Mouse (Mus musculus) right cerebral cortex, adult 2 months (tissue): ENCODE results near the gene 2310034G01Rik.

Experiments used
- DNase-seq, 2 experiments: peaks; one replicate each; pipeline ENCODE4 v3.0.0; 2021 to 2022; ENCODE audit warnings: low spot score in 2 of 2

2310034G01Rik gene

GRCm38 (mm10) chr19:46350168-46350932, at the start of gene 2310034G01Rik:
2310034G01Rik (minus strand) TSS chr19:46350302.
- DNase-seq, result no peak

- DNase-seq, result no peak
Measured at GRCm38 (mm10) chr19:46399886-46400285, 49.8 kb upstream of the 2310034G01Rik start.

- DNase-seq, result no peak
Measured at GRCm38 (mm10) chr19:46399372-46399771, 49.3 kb upstream of the 2310034G01Rik start.

GRCm38 (mm10) chr19:46398401-46398800, 48.3 kb upstream of the 2310034G01Rik start:
- DNase-seq, result no peak

- no peak for DNase-seq
Measured at GRCm38 (mm10) chr19:46397436-46398001, 47.4 kb upstream of the 2310034G01Rik start.

GRCm38 (mm10) chr19:46396686-46397435, 46.8 kb upstream of the 2310034G01Rik start, which contains the start of gene Sufu:
Sufu (plus strand) TSS chr19:46396896.
- DNase-seq, result peak; percentile 99

- no peak for DNase-seq
Measured at GRCm38 (mm10) chr19:46396109-46396508, 46.0 kb upstream of the 2310034G01Rik start.

GRCm38 (mm10) chr19:46395109-46396009, 45.3 kb upstream of the 2310034G01Rik start, which contains the start of gene Actr1a:
Actr1a (minus strand) TSS chr19:46395748.
- DNase-seq, result peak; percentile 98 to 99

GRCm38 (mm10) chr19:46394712-46395108, 44.6 kb upstream of the 2310034G01Rik start:
- DNase-seq, result no peak

GRCm38 (mm10) chr19:46392018-46392417, 41.9 kb upstream of the 2310034G01Rik start:
- DNase-seq, result peak in 1 of 2 experiments; percentile 41

- no peak for DNase-seq
Measured at GRCm38 (mm10) chr19:46389872-46390271, 39.8 kb upstream of the 2310034G01Rik start.

GRCm38 (mm10) chr19:46382275-46382674, 32.2 kb upstream of the 2310034G01Rik start:
- DNase-seq, result no peak

GRCm38 (mm10) chr19:46375891-46376290, 25.8 kb upstream of the 2310034G01Rik start:
- no peak for DNase-seq

GRCm38 (mm10) chr19:46375489-46375888, 25.4 kb upstream of the 2310034G01Rik start:
- peak; percentile 35 to 62 for DNase-seq

- DNase-seq, result no peak
Measured at GRCm38 (mm10) chr19:46374477-46375088, 24.5 kb upstream of the 2310034G01Rik start.

GRCm38 (mm10) chr19:46369204-46369603, 19.1 kb upstream of the 2310034G01Rik start:
- DNase-seq, result peak; percentile 59 to 78

GRCm38 (mm10) chr19:46367798-46368590, 17.9 kb upstream of the 2310034G01Rik start:
- peak; percentile 62 to 69 for DNase-seq

- DNase-seq, result no peak
Measured at GRCm38 (mm10) chr19:46363294-46364009, 13.3 kb upstream of the 2310034G01Rik start.

- DNase-seq, result no peak
Measured at GRCm38 (mm10) chr19:46362104-46362503, 12.0 kb upstream of the 2310034G01Rik start.
